Mouse (Mus musculus) cerebral cortex, adult 2 months (tissue): Measurements from ENCODE around the gene Cutal.

Experiments
- WGBS: fragments of 180-500 bp; shearing (Covaris S2); methylation state at CpG from one replicate; pipeline ENCODE4 v1.1.7; 2018; 5-methylcytosine and 5-hydroxymethylcytosine counted together

Cutal gene

GRCm38 (mm10) chr2:34884186-34884585 lies 10.0 kb downstream of the Cutal start:
- WGBS, result 44% methylated on average over 2 of the region's 2 CpGs

- WGBS, result 87% methylated on average over 5 of the region's 5 CpGs
Observed at GRCm38 (mm10) chr2:34893950-34894349, 19.8 kb downstream of the Cutal start.

DNA sequence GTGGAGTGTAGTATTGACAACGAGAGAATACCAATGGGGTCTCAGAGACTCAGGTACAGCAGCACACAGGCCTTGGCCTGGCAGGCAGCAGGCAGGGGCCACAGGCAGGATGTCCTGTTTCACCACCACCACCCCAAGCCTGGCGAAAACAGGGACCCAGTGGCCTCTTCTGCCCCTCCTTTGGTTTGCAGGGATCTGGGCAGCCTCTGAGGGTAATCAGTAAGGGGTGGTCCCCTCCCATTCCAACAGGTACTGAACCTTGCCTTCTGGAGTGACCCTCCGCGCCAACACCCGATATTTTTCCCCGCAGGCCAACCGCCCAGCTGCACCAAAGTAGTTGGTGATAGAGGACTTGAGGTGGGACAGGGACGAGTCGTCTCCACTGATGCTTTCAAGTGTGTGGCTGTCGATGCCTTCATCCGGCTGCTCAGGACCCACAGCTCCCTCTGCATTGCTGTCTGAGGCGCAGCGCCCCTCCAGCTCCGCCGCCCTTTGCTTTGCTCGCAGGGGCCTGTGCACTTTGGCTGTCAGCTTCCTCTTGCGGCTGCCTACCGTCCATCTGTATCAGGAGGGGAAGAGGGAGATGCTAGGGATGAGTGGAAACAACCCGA lies 21.4 kb downstream of the Cutal start:
- 91% methylated on average over 19 of the region's 19 CpGs for WGBS

GRCm38 (mm10) chr2:34896821-34897460 lies 22.7 kb downstream of the Cutal start:
- 84% methylated on average over 17 of the region's 17 CpGs for WGBS

- WGBS, result 30% methylated on average over 10 of the region's 10 CpGs
Observed at GRCm38 (mm10) chr2:34897820-34898219, 23.6 kb downstream of the Cutal start.

DNA sequence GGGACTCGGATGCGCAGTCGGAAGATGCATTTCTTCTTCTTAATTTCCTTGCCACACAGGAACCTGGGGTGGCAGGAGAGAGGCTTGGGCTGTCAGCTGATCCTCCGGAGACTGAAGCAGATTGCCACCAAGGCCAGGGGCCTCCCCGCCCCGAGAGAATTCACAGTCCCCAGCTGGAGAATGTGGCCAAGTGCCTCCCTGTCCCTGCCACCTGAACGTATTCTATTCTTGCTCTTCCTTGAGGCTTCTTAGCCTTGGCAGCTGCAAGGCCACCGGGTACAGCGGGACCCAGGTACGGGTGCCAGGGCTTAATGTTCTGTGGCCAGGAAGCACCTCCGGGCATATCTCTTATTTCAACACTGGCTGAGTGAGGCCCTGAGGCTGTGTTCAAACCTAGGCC lies 25.5 kb downstream of the Cutal start:
- 89% methylated on average over 11 of the region's 11 CpGs for WGBS

GRCm38 (mm10) chr2:34900412-34900811 lies 26.2 kb downstream of the Cutal start:
- 91% methylated on average over 1 of the region's 1 CpGs for WGBS

DNA sequence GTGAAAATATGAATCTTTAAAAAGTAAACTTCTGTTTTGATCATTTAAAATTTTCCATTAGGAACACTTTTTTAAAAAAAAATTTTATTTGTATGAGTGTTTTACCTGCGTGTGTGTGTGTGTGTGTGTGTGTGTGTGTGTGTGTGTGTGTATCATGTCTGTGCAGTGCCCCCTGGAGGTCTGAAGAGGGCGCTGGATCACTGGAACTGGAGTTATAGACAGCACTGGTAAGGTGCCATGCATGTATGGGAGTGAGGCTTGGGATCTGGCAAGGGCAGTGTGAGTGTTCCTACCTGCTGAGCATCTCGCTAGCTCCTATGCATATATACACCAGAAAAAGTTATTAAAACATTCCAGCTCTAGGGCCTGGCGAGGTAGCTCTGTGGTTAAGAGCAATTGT lies 27.5 kb downstream of the Cutal start:
- WGBS, result 79% methylated on average over 4 of the region's 4 CpGs

GRCm38 (mm10) chr2:34902731-34903130 lies 28.5 kb downstream of the Cutal start:
- 92% methylated on average over 6 of the region's 6 CpGs for WGBS

DNA sequence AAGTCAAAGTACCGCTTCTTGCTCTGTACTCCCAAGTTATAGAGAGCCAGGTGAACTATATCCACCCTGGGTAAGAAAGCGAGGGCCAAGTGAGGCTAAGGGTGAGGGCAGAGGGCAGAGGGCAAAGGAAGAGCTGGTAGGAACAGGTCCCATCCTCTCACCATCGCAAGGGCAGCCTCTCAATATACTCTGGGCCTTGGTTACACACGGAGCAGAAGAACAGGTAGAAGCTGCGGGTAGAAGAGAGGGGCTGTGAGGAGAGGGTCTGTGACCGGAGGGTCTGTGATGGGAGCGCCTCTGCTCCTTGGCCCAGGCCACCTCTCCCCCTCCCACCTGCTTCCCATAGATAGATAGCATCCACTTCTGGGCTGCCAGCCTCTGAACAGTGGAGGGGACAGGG lies 29.0 kb downstream of the Cutal start:
- WGBS, result 95% methylated on average over 7 of the region's 7 CpGs

DNA sequence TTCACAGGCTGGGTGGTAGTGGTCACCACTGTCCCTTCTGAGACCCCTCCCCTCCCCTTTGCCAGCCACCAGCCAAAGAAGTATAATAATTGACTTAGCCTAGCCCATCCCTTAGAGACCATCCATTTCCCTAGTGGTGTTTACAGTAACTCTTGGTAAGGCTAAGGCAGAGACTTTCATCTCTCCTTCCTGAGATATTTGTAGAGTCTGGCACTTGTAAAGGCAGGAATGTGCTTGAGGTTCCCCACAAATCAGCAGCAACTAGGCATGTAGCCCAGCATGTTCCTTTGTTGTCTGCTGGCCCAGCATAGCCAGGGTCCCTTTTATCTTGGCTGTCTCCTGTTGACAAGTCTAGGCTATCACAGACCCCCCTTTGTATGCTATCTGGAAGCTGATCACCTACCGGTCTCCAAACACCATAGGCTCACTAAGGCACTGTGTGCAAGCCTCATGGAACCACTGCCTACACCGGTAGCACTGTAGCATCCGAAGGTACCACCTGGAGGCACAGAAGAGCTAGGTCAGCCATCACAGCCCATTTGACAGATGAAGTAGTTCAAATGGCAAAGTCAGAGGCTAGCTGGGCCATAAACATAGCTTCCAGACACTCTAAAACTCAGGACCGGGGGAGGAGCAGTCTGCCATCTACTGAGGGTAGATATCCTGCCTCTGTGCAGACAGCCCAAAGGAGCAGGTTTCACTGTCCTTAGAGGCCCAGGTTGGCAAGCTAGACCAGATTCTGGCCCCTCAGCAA lies 29.6 kb downstream of the Cutal start:
- 69% methylated on average over 4 of the region's 4 CpGs for WGBS

- 1% methylated on average over 34 of the region's 34 CpGs for WGBS
Observed at GRCm38 (mm10) chr2:34904849-34905542, 30.8 kb downstream of the Cutal start.

GRCm38 (mm10) chr2:34906426-34906825 lies 32.2 kb downstream of the Cutal start:
- WGBS, result 89% methylated on average over 6 of the region's 6 CpGs

GRCm38 (mm10) chr2:34906861-34907604 lies 32.8 kb downstream of the Cutal start:
- 56% methylated on average over 12 of the region's 12 CpGs for WGBS

DNA sequence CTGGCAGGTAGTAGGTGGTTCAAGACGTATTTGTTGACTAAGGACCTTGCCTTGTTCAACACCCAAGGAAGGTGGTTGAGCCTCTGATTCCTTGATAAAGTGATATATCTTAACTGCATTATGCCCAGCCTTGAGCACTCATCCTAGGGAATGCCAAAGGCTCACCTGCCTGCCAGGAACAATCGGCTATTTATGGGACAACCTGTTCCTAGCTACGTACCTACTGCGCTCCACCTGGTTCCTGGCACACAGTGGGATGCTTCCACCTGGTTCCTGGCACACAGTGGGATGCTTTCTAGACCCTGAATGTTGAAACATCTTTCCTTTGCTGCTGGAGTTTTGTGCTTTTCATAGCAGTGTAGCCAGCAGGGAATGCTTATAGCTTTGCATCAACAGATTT lies 35.5 kb downstream of the Cutal start:
- 96% methylated on average over 4 of the region's 4 CpGs for WGBS

DNA sequence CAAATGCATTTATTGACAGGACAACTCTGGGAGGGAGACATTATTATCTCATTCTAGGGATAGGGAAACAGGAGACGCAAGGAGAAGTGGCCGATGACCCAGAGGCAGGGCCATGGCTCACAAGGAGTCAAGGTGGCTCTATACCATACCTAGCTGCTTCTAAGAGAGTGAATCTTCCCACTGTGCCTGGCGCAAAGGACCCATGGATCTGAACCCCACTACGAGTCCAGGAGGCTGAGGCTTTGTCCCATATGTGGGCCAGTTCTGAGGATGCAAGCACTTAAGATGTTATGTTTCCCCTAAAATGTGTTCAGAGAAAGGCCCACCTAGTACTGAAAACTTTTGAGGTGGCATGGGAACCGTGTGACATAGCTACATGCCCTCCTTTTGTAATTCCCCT lies 37.7 kb downstream of the Cutal start:
- 93% methylated on average over 5 of the region's 5 CpGs for WGBS

DNA sequence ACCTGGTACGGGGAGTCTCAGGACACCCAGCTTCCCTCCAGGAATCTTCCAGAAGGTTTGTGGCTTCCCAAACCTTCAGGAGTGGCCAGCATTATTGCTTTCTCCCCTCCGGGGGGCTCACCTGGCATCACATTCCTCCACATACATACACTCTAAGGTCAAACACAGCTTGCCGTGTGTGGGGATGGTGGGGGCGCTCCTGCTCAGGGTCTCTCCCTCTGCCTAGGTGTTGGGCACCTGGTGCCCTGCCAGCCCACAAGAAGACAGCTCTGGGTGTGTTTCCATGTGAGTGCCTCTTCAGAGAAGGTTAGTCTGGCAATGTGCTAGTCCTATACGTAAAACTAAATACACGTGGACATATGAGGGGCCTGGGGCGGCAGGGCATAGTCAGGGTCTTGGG lies 38.4 kb downstream of the Cutal start:
- 75% methylated on average over 7 of the region's 7 CpGs for WGBS

DNA sequence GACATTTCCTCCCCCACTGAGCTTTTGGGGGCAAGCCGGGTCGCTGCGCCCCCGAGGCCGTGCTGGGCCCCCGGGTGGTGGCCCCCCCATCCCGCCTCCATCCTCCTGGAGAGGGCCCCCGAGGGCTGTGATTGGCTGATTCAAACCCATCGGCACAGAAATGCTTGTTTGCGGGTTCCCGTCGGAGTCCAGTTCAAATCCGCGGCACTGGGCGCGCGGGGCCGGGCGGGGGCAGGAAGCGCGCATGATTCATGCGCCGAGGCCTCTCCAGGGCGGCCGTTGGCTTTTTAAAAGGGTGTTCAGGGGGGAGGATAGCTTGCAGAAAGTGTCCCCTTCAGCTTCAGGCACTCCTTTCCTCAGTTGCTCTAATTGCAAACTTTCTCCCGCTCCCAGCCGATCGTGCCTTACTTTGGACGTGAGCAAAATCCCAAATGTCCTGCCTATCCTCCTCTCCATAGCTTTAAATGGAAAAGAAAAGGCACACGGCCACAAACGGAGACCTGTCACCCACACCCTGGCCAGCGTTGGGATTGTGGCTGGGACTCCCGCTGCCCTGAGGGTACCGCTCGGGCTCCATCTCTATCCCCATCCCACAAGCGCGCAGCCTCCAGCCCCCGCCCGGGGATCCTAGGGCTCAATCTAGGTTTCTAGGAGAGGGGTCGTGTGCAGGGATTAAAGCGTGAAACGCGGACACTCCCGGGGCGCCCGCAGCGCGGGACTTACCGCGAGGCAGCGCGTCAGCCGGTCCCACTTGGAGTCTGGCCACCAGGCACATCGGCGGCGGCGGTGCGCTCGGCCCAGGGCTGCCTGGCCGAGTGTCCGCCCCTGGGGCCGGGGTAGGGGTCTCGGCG lies 39.2 kb downstream of the Cutal start, which contains the start of gene Phf19:
Gene Phf19, minus strand, starts transcription at position 809 of the 851 bp plus-strand sequence.
- WGBS, result 2% methylated on average over 64 of the region's 64 CpGs

GRCm38 (mm10) chr2:34914069-34914822 lies 40.0 kb downstream of the Cutal start:
- 8% methylated on average over 42 of the region's 50 CpGs for WGBS

- WGBS, result 58% methylated on average over 2 of the region's 2 CpGs
Observed at GRCm38 (mm10) chr2:34914823-34915082, 40.6 kb downstream of the Cutal start.
